Mouse (Mus musculus): ENCODE measurements at regions not wholly inside any gene's neighbourhood (a gene's known extent, or its start where the extent isn't known, plus 50 kb on each side); places are given as distances from the start of the nearest gene placed in this dataset.

GRCm38 (mm10) chrX:122935358-122935757, 94.1 kb downstream of the Gm17521 start:
- in situ Hi-C loops (cut with MboI, MseI) = no loop called here

GRCm38 (mm10) chrX:122892682-122893081, 136.8 kb downstream of the Gm17521 start:
- in situ Hi-C loops (cut with MboI, MseI) = no loop called here

- in situ Hi-C loops (cut with MboI, MseI) = no loop called here
Measured at GRCm38 (mm10) chrX:122854453-122854852, 175.0 kb downstream of the Gm17521 start.

GRCm38 (mm10) chrX:122831222-122831621, 198.2 kb downstream of the Gm17521 start:
- in situ Hi-C loops (cut with MboI, MseI) = loop anchor here in 1 of 2 experiments (10.0 kb wide), 1 partner anchor 566 kb away; no protein-coding TSS in a partner anchor

GRCm38 (mm10) chrX:122826035-122826434, 203.4 kb downstream of the Gm17521 start:
- in situ Hi-C loops (cut with MboI, MseI) = no loop called here
